Mouse (Mus musculus) heart, adult 18-20 months (tissue): ENCODE data around the gene Plekhh3. TPM values are rescaled to one million over a fixed set of nuclear protein-coding genes. Genes with fewer than 3 reads are reported as not detected.

Experiments
- DNase-seq, 2 experiments: peaks; one replicate each; pipeline ENCODE4 v3.0.0; 2021 to 2022; ENCODE audit warnings: mixed read lengths in 1 of 2
- microRNA-seq, 2 experiments: library from miRNA; unstranded; fragments of <30 nt; microRNA quantifications; one replicate each; pipeline ENCODE4 v1.2.0; 2022
- total RNA-seq, 2 experiments: library from RNA; stranded (reverse); gene quantifications; 2 replicates each; pipeline ENCODE4 v1.2.3; 2021

Gene Plekhh3
- total RNA-seq, 2 experiments from 2014 or later: 12.6 to 12.8 TPM

GRCm38 (mm10) chr11:101119761-101120544 is 51.2 kb downstream of the Plekhh3 start, which contains the start of the genes Retreg3 and Tubg1:
Retreg3 (minus strand) TSS chr11:101119893.
Tubg1 (plus strand) TSS chr11:101119938.
- DNase-seq: peak; percentile 98 to 99

GRCm38 (mm10) chr11:101119131-101119760 is 51.9 kb downstream of the Plekhh3 start:
- peak in 1 of 2 experiments; percentile 31 for DNase-seq

GRCm38 (mm10) chr11:101118105-101118504 is 53.0 kb downstream of the Plekhh3 start:
- no peak for DNase-seq

- peak in 1 of 2 experiments; percentile 25 for DNase-seq
These were observed 55.6 kb downstream of the Plekhh3 start for GRCm38 (mm10) chr11:101115564-101115963.

Small RNA genes within 50 kb of the gene (microRNA-seq; reads per million reads assigned to microRNA genes)
- gene Gm27626: 0 reads per million in 2 experiments

Other genes with a start within 250 kb of the Plekhh3 start
- 10 to 100 TPM; 71.8 to 83.2 TPM for gene Stat3, start 231.8 kb downstream of the Plekhh3 start, total RNA-seq
- gene Cavin1, start 200.5 kb downstream of the Plekhh3 start, total RNA-seq: 100 to 1,000 TPM; 192 to 214 TPM
- 10 to 100 TPM; 87.1 to 92.2 TPM for gene Atp6v0a1, start 161.9 kb downstream of the Plekhh3 start, total RNA-seq
- 1 to 10 TPM; 7.2 to 8.4 TPM for gene Naglu, start 101.3 kb downstream of the Plekhh3 start, total RNA-seq
- under 1 TPM; 0.41 to 0.77 TPM for gene Hsd17b1, start 92.9 kb downstream of the Plekhh3 start, total RNA-seq
- 10 to 100 TPM; 17.4 to 18.8 TPM for gene Coasy, start 88.8 kb downstream of the Plekhh3 start, total RNA-seq
- gene Mlx, start 84.1 kb downstream of the Plekhh3 start, total RNA-seq: 10 to 100 TPM; 17.2 to 17.9 TPM
- 1 to 10 TPM; 2.4 to 2.6 TPM for gene Psmc3ip, start 75.9 kb downstream of the Plekhh3 start, total RNA-seq
- 10 to 100 TPM; 29.7 to 31.6 TPM for gene Retreg3, start 51.5 kb downstream of the Plekhh3 start, total RNA-seq
- 10 to 100 TPM; 23.9 to 25.6 TPM for gene Tubg1, start 51.4 kb downstream of the Plekhh3 start, total RNA-seq
- gene Tubg2, start 15.4 kb downstream of the Plekhh3 start, total RNA-seq: 1 to 10 TPM; 2.3 to 3.7 TPM
- gene Cntnap1, start 828 bp downstream of the Plekhh3 start, total RNA-seq: 1 to 10 TPM; 1.1 to 1.9 TPM
- not detected for gene Ccr10, start 4.1 kb upstream of the Plekhh3 start, total RNA-seq
- gene Ezh1, start 55.1 kb upstream of the Plekhh3 start, total RNA-seq: 10 to 100 TPM; 29.8 to 36.4 TPM
- 100 to 1,000 TPM in 1 of 2 experiments, 10 to 100 TPM in 1; 74.7 to 100 TPM for gene Ramp2, start 74.7 kb upstream of the Plekhh3 start, total RNA-seq
- gene Vps25, start 82.4 kb upstream of the Plekhh3 start, total RNA-seq: 100 to 1,000 TPM in 1 of 2 experiments, 10 to 100 TPM in 1; 87.3 to 107 TPM
- 10 to 100 TPM in 1 of 2 experiments, 1 to 10 TPM in 1; 9.4 to 12.9 TPM for gene Wnk4, start 89.2 kb upstream of the Plekhh3 start, total RNA-seq
- gene Cntd1, start 107.7 kb upstream of the Plekhh3 start, total RNA-seq: under 1 TPM; 0.15 to 0.23 TPM
- 100 to 1,000 TPM in 1 of 2 experiments, 10 to 100 TPM in 1; 98.3 to 108 TPM for gene Coa3, start 107.8 kb upstream of the Plekhh3 start, total RNA-seq
- 10 to 100 TPM; 85.4 to 96.5 TPM for gene Becn1, start 130.9 kb upstream of the Plekhh3 start, total RNA-seq
- gene Psme3, start 144.9 kb upstream of the Plekhh3 start, total RNA-seq: 10 to 100 TPM; 65.0 to 86.3 TPM
- gene Aoc2, start 153.7 kb upstream of the Plekhh3 start, total RNA-seq: 1 to 10 TPM; 1.2 to 2.2 TPM
- gene Aoc3, start 159.3 kb upstream of the Plekhh3 start, total RNA-seq: 10 to 100 TPM; 10.5 to 16.6 TPM
- not detected for gene G6pc, start 196.2 kb upstream of the Plekhh3 start, total RNA-seq
- 10 to 100 TPM; 18.5 to 22.9 TPM for gene Aarsd1, start 246.3 kb upstream of the Plekhh3 start, total RNA-seq